Mouse (Mus musculus): ENCODE results near the gene Sema3f. TPM values are rescaled to one million over a fixed set of nuclear protein-coding genes. Genes with fewer than 3 reads are reported as not detected.

Gene Sema3f
- polyA plus RNA-seq, 1 experiment from 2014 or later = 6.2 TPM

Other genes with a start within 250 kb of the Sema3f start
- 38.6 and 39.7 TPM in 2 replicates for gene Tmem115, start 176.5 kb downstream of the Sema3f start, polyA plus RNA-seq (2014; fragmentation: Nextera tagmentation; extraction: Ambion mirVana)
- gene Cyb561d2, start 168.3 kb downstream of the Sema3f start, polyA plus RNA-seq (2014; fragmentation: Nextera tagmentation; extraction: Ambion mirVana) = 17.6 and 22.8 TPM in 2 replicates
- gene Nprl2, start 168.2 kb downstream of the Sema3f start, polyA plus RNA-seq (2014; fragmentation: Nextera tagmentation; extraction: Ambion mirVana) = 28.4 and 31.6 TPM in 2 replicates
- gene Zmynd10, start 163.2 kb downstream of the Sema3f start, polyA plus RNA-seq (2014; fragmentation: Nextera tagmentation; extraction: Ambion mirVana) = 0.27 TPM in 1 of 2 replicates, not detected in the other
- gene Rassf1, start 158.9 kb downstream of the Sema3f start, polyA plus RNA-seq (2014; fragmentation: Nextera tagmentation; extraction: Ambion mirVana) = 42.5 and 47.7 TPM in 2 replicates
- 49.0 and 53.0 TPM in 2 replicates for gene Tusc2, start 147.2 kb downstream of the Sema3f start, polyA plus RNA-seq (2014; fragmentation: Nextera tagmentation; extraction: Ambion mirVana)
- 94.1 and 103 TPM in 2 replicates for gene Hyal2, start 142.5 kb downstream of the Sema3f start, polyA plus RNA-seq (2014; fragmentation: Nextera tagmentation; extraction: Ambion mirVana)
- 4.4 and 4.6 TPM in 2 replicates for gene Hyal1, start 133.5 kb downstream of the Sema3f start, polyA plus RNA-seq (2014; fragmentation: Nextera tagmentation; extraction: Ambion mirVana)
- 10.0 and 14.9 TPM in 2 replicates for gene Naa80, start 131.6 kb downstream of the Sema3f start, polyA plus RNA-seq (2014; fragmentation: Nextera tagmentation; extraction: Ambion mirVana)
- 0.46 and 0.53 TPM in 2 replicates for gene Hyal3, start 129.7 kb downstream of the Sema3f start, polyA plus RNA-seq (2014; fragmentation: Nextera tagmentation; extraction: Ambion mirVana)
- 44.6 and 45.7 TPM in 2 replicates for gene Ifrd2, start 122.8 kb downstream of the Sema3f start, polyA plus RNA-seq (2014; fragmentation: Nextera tagmentation; extraction: Ambion mirVana)
- 6.5 and 7.2 TPM in 2 replicates for gene Sema3b, start 101.2 kb downstream of the Sema3f start, polyA plus RNA-seq (2014; fragmentation: Nextera tagmentation; extraction: Ambion mirVana)
- gene Gnai2, start 75.1 kb downstream of the Sema3f start, polyA plus RNA-seq (2014; fragmentation: Nextera tagmentation; extraction: Ambion mirVana) = 379 and 410 TPM in 2 replicates
- gene Slc38a3, start 40.9 kb downstream of the Sema3f start, polyA plus RNA-seq (2014; fragmentation: Nextera tagmentation; extraction: Ambion mirVana) = 2.7 TPM in 2 replicates
- 0.63 and 1.7 TPM in 2 replicates for gene Gnat1, start 30.8 kb downstream of the Sema3f start, polyA plus RNA-seq (2014; fragmentation: Nextera tagmentation; extraction: Ambion mirVana)
- gene Rbm5, start 60.5 kb upstream of the Sema3f start, polyA plus RNA-seq (2014; fragmentation: Nextera tagmentation; extraction: Ambion mirVana) = 116 and 118 TPM in 2 replicates
- 41.5 and 42.8 TPM in 2 replicates for gene Rbm6, start 162.8 kb upstream of the Sema3f start, polyA plus RNA-seq (2014; fragmentation: Nextera tagmentation; extraction: Ambion mirVana)
- 8.2 and 9.4 TPM in 2 replicates for gene Mon1a, start 177.7 kb upstream of the Sema3f start, polyA plus RNA-seq (2014; fragmentation: Nextera tagmentation; extraction: Ambion mirVana)
- gene Mst1r, start 196.4 kb upstream of the Sema3f start, polyA plus RNA-seq (2014; fragmentation: Nextera tagmentation; extraction: Ambion mirVana) = 1.00 and 1.5 TPM in 2 replicates
- gene Actl11, start 218.0 kb upstream of the Sema3f start, polyA plus RNA-seq (2014; fragmentation: Nextera tagmentation; extraction: Ambion mirVana) = not detected in 2 replicates
- 0.07 and 0.13 TPM in 2 replicates for gene Camkv, start 225.2 kb upstream of the Sema3f start, polyA plus RNA-seq (2014; fragmentation: Nextera tagmentation; extraction: Ambion mirVana)
- gene Traip, start 239.7 kb upstream of the Sema3f start, polyA plus RNA-seq (2014; fragmentation: Nextera tagmentation; extraction: Ambion mirVana) = 8.6 and 10.2 TPM in 2 replicates

All from heart, embryonic 14.5 days (tissue).